Mouse (Mus musculus): ENCODE results near the gene Ercc8. TPM values are rescaled to one million over a fixed set of nuclear protein-coding genes. Genes with fewer than 3 reads are reported as not detected.

Ercc8 gene
- polyA plus RNA-seq, 1 experiment from 2014 or later: 8.0 TPM

DNA sequence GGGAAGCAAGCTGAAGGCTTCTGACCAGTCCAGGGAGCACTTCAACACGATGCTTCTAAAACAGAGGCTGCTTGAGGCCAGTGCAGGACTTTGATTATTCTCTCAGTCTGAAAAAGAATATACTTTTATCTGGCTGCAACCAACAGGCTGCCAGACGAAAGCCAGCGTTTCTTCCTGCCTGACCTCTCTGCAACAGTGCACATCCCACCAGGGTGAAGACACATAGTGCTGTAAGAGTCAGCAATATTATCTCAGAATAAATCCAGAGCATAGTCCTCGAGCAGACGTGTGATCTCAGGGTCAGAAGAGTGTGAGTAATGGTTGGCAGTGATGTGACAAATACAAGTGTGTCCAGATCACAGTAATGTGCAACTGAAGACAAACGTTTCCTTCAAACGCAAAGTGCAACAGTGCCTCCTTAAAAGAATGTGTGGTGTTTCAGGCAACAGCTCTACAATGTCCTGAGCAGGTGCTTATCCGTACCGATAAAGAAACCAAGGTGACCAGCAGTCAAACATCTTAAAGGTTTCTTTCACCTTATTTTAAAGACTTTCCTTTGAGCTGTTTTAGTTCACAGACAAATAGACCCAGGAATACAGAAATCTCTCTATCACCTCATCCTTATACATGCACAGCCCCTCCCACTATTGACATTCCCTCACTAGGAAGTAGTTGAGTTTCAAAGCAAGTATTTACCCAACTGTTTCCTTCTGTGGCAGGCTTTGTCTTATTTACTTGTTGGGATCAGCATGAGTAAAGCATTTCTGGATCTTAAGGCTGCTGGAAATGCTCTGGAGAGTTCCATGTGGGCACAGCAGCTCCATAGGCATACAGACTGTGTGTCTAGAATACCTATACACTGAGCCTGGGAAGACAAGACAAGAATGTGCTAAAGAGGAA, 38.9 kb upstream of the Ercc8 start:
- Histone ChIP-seq H3K9ac (ENCODE audit: low read depth, low read length) (no peak overlapping the region), H3K4me3 (ENCODE audit: low read depth, low read length) (no peak overlapping the region), H3K9me3 (ENCODE audit: control insufficient read depth) (no peaks in the 10 kb centered on the region), H3K27me3 (replicated peaks; ENCODE audit: control insufficient read depth, insufficient read depth, low read length) (no peaks in the 10 kb centered on the region), H3K4me1 (replicated peaks; ENCODE audit: control insufficient read depth, insufficient read depth, low read length) (no peaks in the 10 kb centered on the region), H3K36me3 (ENCODE audit: control insufficient read depth, insufficient read depth) (no peaks in the 10 kb centered on the region), H3K27ac (ENCODE audit: low read depth, low read length) (no peak overlapping the region; the same call in 1 of the 2 replicates), H3K4me2 (replicated peaks; ENCODE audit: low read depth) (no peak overlapping the region)
- no peak for ATAC-seq
- WGBS: 50% methylated on average over 9 of the region's 9 CpGs
- TF ChIP-seq CTCF (IDR thresholded peaks at IDR 0.05; ENCODE audit: low read depth): 0 out of 2 replicates have a peak, but pooled peaks have one; percentile 5

DNA sequence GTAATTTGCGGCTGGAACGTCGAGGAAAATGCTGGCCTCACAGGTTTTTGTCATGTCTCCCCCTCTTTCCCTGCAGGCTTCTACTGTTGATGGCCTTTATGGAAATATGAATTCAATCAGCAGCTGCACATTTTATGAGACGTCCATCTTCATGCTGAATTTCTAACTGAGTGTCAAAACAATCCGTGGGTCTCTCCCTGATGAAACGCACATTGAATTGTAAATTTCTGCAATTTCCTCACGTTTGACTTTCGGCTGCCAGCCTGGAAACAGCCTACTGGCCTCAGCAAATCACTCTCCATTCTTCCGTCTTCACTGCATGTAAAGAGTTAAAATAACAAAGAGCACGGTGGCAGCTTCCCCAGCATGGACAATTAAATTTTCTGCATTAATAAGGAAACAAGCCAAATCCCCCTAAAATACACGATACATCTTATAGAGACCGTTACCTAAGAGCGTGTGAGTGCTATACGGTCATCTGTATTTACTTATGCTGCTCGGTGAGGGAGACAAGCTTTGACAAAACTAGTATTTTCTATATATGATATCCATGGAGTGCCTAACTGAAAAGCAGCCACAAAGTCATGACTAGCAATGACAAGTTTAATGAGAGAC, 35.3 kb upstream of the Ercc8 start:
- H3K4me3 ChIP-seq (ENCODE audit: low read depth, low read length): no peak overlapping the region
- H3K9me3 ChIP-seq (ENCODE audit: control insufficient read depth): no peaks in the 10 kb centered on the region
- ATAC-seq: no peak
- no peak overlapping the region for H3K4me2 ChIP-seq (replicated peaks; ENCODE audit: low read depth)
- H3K36me3 ChIP-seq (ENCODE audit: control insufficient read depth, insufficient read depth): no peaks in the 10 kb centered on the region
- no peak for TF ChIP-seq CTCF (IDR thresholded peaks at IDR 0.05; ENCODE audit: low read depth)
- H3K4me1 ChIP-seq (replicated peaks; ENCODE audit: control insufficient read depth, insufficient read depth, low read length): no peaks in the 10 kb centered on the region
- H3K27me3 ChIP-seq (replicated peaks; ENCODE audit: control insufficient read depth, insufficient read depth, low read length): no peaks in the 10 kb centered on the region
- WGBS: 65% methylated on average over 15 of the region's 15 CpGs
- no peak overlapping the region for H3K27ac ChIP-seq (ENCODE audit: low read depth, low read length)
- no peak overlapping the region for H3K9ac ChIP-seq (ENCODE audit: low read depth, low read length)

DNA sequence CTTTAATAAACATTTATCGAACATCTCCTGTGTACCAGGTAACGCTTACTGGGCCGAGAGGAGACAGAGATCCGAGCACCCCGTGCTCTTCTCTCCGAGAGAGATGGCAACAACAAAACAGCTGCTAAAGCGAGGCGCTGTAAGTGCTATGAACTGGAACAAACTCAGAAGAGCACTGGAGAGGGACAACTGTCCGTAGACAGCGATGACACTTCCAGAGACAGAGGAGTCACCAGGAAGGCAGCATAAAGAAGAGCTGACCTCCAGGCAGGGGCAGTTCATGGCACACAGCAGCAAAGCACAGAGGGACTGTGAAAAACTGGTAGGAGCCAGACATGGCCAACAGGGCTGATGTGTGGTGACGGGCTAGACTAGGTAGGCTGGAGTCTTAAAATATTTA, 34.4 kb upstream of the Ercc8 start:
- 80% methylated on average over 11 of the region's 11 CpGs for WGBS
- no peak overlapping the region for H3K27ac ChIP-seq (ENCODE audit: low read depth, low read length)
- H3K36me3 ChIP-seq (ENCODE audit: control insufficient read depth, insufficient read depth): no peaks in the 10 kb centered on the region
- no peak overlapping the region for H3K4me3 ChIP-seq (ENCODE audit: low read depth, low read length)
- H3K4me1 ChIP-seq (replicated peaks; ENCODE audit: control insufficient read depth, insufficient read depth, low read length): no peaks in the 10 kb centered on the region
- no peak overlapping the region for H3K9ac ChIP-seq (ENCODE audit: low read depth, low read length)
- ATAC-seq: no peak
- no peaks in the 10 kb centered on the region for H3K9me3 ChIP-seq (ENCODE audit: control insufficient read depth)
- H3K4me2 ChIP-seq (replicated peaks; ENCODE audit: low read depth): no peak overlapping the region
- no peak for TF ChIP-seq CTCF (IDR thresholded peaks at IDR 0.05; ENCODE audit: low read depth)
- no peaks in the 10 kb centered on the region for H3K27me3 ChIP-seq (replicated peaks; ENCODE audit: control insufficient read depth, insufficient read depth, low read length)

DNA sequence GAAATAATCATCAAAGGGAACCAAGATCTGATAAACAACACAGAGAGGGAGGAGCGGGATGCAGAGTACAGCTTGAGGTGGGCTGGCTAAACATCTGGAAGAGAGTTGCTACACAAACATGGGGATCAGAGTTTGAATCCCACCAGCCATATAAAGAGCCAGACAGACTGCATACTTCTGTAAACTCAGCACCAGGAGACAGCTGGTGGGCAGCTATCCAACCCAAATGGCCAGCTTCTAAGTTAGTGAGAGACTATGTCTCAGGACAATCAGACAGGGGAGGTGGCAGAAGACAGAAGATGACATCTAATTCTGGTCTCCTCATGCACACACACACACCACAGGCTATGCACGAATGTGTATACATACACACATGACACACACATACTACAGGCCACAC, 32.3 kb upstream of the Ercc8 start:
- H3K27me3 ChIP-seq (replicated peaks; ENCODE audit: control insufficient read depth, insufficient read depth, low read length): no peaks in the 10 kb centered on the region
- no peaks in the 10 kb centered on the region for H3K9me3 ChIP-seq (ENCODE audit: control insufficient read depth)
- H3K4me1 ChIP-seq (replicated peaks; ENCODE audit: control insufficient read depth, insufficient read depth, low read length): no peaks in the 10 kb centered on the region
- H3K36me3 ChIP-seq (ENCODE audit: control insufficient read depth, insufficient read depth): no peaks in the 10 kb centered on the region
- WGBS: 83% methylated on average over 2 of the region's 2 CpGs
- no peak for TF ChIP-seq CTCF (IDR thresholded peaks at IDR 0.05; ENCODE audit: low read depth)
- no peak overlapping the region for H3K4me3 ChIP-seq (ENCODE audit: low read depth, low read length)
- ATAC-seq: no peak
- no peak overlapping the region for H3K9ac ChIP-seq (ENCODE audit: low read depth, low read length)
- H3K27ac ChIP-seq (ENCODE audit: low read depth, low read length): no peak overlapping the region
- H3K4me2 ChIP-seq (replicated peaks; ENCODE audit: low read depth): no peak overlapping the region

DNA sequence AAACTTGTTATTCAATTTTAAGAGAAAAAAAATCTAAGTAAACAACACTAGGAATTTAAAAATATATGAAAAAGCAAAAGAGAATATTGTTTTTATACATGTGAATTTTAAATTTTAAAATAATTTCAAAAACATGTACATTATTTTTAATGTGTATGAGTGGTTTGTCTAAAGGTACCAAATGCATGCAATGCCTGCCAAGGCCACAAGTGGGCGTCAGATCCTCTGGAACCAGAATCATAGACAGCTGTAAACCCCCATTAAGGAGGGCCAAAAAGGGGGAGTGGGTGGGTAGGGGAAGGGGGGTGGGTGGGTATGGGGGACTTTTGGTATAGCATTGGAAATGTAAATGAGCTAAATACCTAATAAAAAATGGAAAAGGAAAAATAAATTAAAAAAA, 31.4 kb upstream of the Ercc8 start:
- no peaks in the 10 kb centered on the region for H3K9me3 ChIP-seq (ENCODE audit: control insufficient read depth)
- 0% methylated on average over 1 of the region's 1 CpGs for WGBS
- ATAC-seq: no peak
- H3K4me2 ChIP-seq (replicated peaks; ENCODE audit: low read depth): no peak overlapping the region
- peak; percentile 68 for TF ChIP-seq CTCF (IDR thresholded peaks at IDR 0.05; ENCODE audit: low read depth)
- no peak overlapping the region for H3K9ac ChIP-seq (ENCODE audit: low read depth, low read length)
- no peaks in the 10 kb centered on the region for H3K4me1 ChIP-seq (replicated peaks; ENCODE audit: control insufficient read depth, insufficient read depth, low read length)
- H3K27ac ChIP-seq (ENCODE audit: low read depth, low read length): no peak overlapping the region
- H3K36me3 ChIP-seq (ENCODE audit: control insufficient read depth, insufficient read depth): no peaks in the 10 kb centered on the region
- H3K4me3 ChIP-seq (ENCODE audit: low read depth, low read length): no peak overlapping the region
- no peaks in the 10 kb centered on the region for H3K27me3 ChIP-seq (replicated peaks; ENCODE audit: control insufficient read depth, insufficient read depth, low read length)

DNA sequence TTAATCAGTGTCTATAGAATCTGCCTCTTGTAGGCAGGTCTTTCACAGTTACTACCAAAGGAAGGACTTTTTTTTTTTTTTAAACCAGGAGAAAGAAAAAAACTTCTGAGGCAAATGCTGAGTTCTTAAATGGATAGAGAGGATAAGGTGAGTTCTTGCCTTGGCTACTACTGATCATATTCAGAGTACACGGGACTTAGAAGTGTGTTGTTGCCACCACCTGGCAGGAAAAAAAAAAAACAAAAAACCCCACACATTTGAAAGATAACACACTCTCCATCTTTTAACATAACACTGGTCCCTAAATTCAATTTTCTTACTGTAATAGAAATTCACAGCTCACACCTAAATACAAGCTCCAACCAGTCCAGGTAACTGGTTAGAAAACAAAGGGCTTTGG, 30.6 kb upstream of the Ercc8 start:
- Histone ChIP-seq H3K4me1 (replicated peaks; ENCODE audit: control insufficient read depth, insufficient read depth, low read length) (no peaks in the 10 kb centered on the region), H3K9me3 (ENCODE audit: control insufficient read depth) (no peaks in the 10 kb centered on the region), H3K36me3 (ENCODE audit: control insufficient read depth, insufficient read depth) (no peaks in the 10 kb centered on the region), H3K27ac (ENCODE audit: low read depth, low read length) (no peak overlapping the region), H3K4me3 (ENCODE audit: low read depth, low read length) (no peak overlapping the region), H3K9ac (ENCODE audit: low read depth, low read length) (no peak overlapping the region), H3K27me3 (replicated peaks; ENCODE audit: control insufficient read depth, insufficient read depth, low read length) (no peaks in the 10 kb centered on the region), H3K4me2 (replicated peaks; ENCODE audit: low read depth) (no peak overlapping the region)
- 65% methylated on average over 1 of the region's 1 CpGs for WGBS
- no peak for TF ChIP-seq CTCF (IDR thresholded peaks at IDR 0.05; ENCODE audit: low read depth)
- ATAC-seq: no peak

Measured in intestine, postnatal 0 days (tissue).